Mouse (Mus musculus): ENCODE data around the gene Zfp629. TPM values are rescaled to one million over a fixed set of nuclear protein-coding genes. Genes with fewer than 3 reads are reported as not detected.
A peak's percentile ranks its signal among the peaks of the same experiment; 100 is the strongest.
"Not testable (repeated sequence)": the region's sequence is repeated elsewhere in the genome, so short reads cannot be mapped to it uniquely, and the experiment has no call there.

Gene Zfp629
- 21.7 and 22.7 TPM in 2 replicates for polyA plus RNA-seq (2012; rRNA removed)

GRCm38 (mm10) chr7:127614891-127615843 lies at the start of gene Zfp629:
Gene Zfp629, minus strand, starts transcription at chr7:127615797.
- peak; percentile 68 to 85 for DNase-seq (ENCODE audit: extremely low spot score in 1 of 2, low spot score in 1 of 2)

GRCm38 (mm10) chr7:127662926-127663325 lies 47.3 kb upstream of the Zfp629 start:
- no peak for DNase-seq (ENCODE audit: extremely low spot score in 1 of 2, low spot score in 1 of 2)

- DNase-seq (ENCODE audit: extremely low spot score in 1 of 2, low spot score in 1 of 2), result no peak
Measured at GRCm38 (mm10) chr7:127661833-127662232, 46.2 kb upstream of the Zfp629 start.

GRCm38 (mm10) chr7:127660882-127661281 lies 45.3 kb upstream of the Zfp629 start:
- DNase-seq (ENCODE audit: extremely low spot score in 1 of 2, low spot score in 1 of 2), result no peak

- DNase-seq (ENCODE audit: extremely low spot score in 1 of 2, low spot score in 1 of 2), result peak in 1 of 2 experiments; percentile 64
Measured at GRCm38 (mm10) chr7:127656946-127657345, 41.3 kb upstream of the Zfp629 start.

- DNase-seq (ENCODE audit: extremely low spot score in 1 of 2, low spot score in 1 of 2), result no peak
Measured at GRCm38 (mm10) chr7:127654318-127654717, 38.7 kb upstream of the Zfp629 start.

GRCm38 (mm10) chr7:127652050-127652449 lies 36.5 kb upstream of the Zfp629 start:
- no peak for DNase-seq (ENCODE audit: extremely low spot score in 1 of 2, low spot score in 1 of 2)

- no peak for DNase-seq (ENCODE audit: extremely low spot score in 1 of 2, low spot score in 1 of 2)
Measured at GRCm38 (mm10) chr7:127651624-127652023, 36.0 kb upstream of the Zfp629 start.

GRCm38 (mm10) chr7:127649206-127649605 lies 33.6 kb upstream of the Zfp629 start:
- no peak for DNase-seq (ENCODE audit: extremely low spot score in 1 of 2, low spot score in 1 of 2)

GRCm38 (mm10) chr7:127648516-127649201 lies 33.1 kb upstream of the Zfp629 start:
- no peak for DNase-seq (ENCODE audit: extremely low spot score in 1 of 2, low spot score in 1 of 2)

- DNase-seq (ENCODE audit: extremely low spot score in 1 of 2, low spot score in 1 of 2), result not testable (repeated sequence)
Measured at GRCm38 (mm10) chr7:127647576-127647975, 32.0 kb upstream of the Zfp629 start.

- no peak for DNase-seq (ENCODE audit: extremely low spot score in 1 of 2, low spot score in 1 of 2)
Measured at GRCm38 (mm10) chr7:127646363-127646762, 30.8 kb upstream of the Zfp629 start.

- DNase-seq (ENCODE audit: extremely low spot score in 1 of 2, low spot score in 1 of 2), result no peak
Measured at GRCm38 (mm10) chr7:127642254-127642653, 26.7 kb upstream of the Zfp629 start.

GRCm38 (mm10) chr7:127641260-127641659 lies 25.7 kb upstream of the Zfp629 start:
- peak in 1 of 2 experiments; percentile 17 for DNase-seq (ENCODE audit: extremely low spot score in 1 of 2, low spot score in 1 of 2)

- DNase-seq (ENCODE audit: extremely low spot score in 1 of 2, low spot score in 1 of 2), result peak; percentile 49 to 82
Measured at GRCm38 (mm10) chr7:127636963-127637362, 21.4 kb upstream of the Zfp629 start.

GRCm38 (mm10) chr7:127631416-127631815 lies 15.8 kb upstream of the Zfp629 start:
- no peak for DNase-seq (ENCODE audit: extremely low spot score in 1 of 2, low spot score in 1 of 2)

- no peak for DNase-seq (ENCODE audit: extremely low spot score in 1 of 2, low spot score in 1 of 2)
Measured at GRCm38 (mm10) chr7:127628646-127629045, 13.0 kb upstream of the Zfp629 start.

- DNase-seq (ENCODE audit: extremely low spot score in 1 of 2, low spot score in 1 of 2), result no peak
Measured at GRCm38 (mm10) chr7:127626471-127626870, 10.9 kb upstream of the Zfp629 start.

- no peak for DNase-seq (ENCODE audit: extremely low spot score in 1 of 2, low spot score in 1 of 2)
Measured at GRCm38 (mm10) chr7:127626039-127626438, 10.4 kb upstream of the Zfp629 start.

- not testable (repeated sequence) for DNase-seq (ENCODE audit: extremely low spot score in 1 of 2, low spot score in 1 of 2)
Measured at GRCm38 (mm10) chr7:127618402-127618801, 2.8 kb upstream of the Zfp629 start.

GRCm38 (mm10) chr7:127617962-127618361 lies 2.4 kb upstream of the Zfp629 start:
- no peak for DNase-seq (ENCODE audit: extremely low spot score in 1 of 2, low spot score in 1 of 2)

Data from frontal cortex, adult 2 months (tissue).